Mouse (Mus musculus) ES-E14 (cell line): ENCODE data around the gene Fcgr1.

Experiments used
- CHD2 ChIP-seq: IDR thresholded peaks from 2 replicates; pipeline ENCODE4 v1.6.1; 2014; ENCODE audit warnings: mild to moderate bottlenecking, low read depth, low read length, inconsistent platforms
- HCFC1 ChIP-seq: IDR thresholded peaks from 2 replicates; pipeline ENCODE4 v1.6.1; 2012; ENCODE audit warnings: low read length, inconsistent platforms, borderline replicate concordance; ENCODE audit not compliant: insufficient read depth
- ZC3H11A ChIP-seq: IDR thresholded peaks from 2 replicates; pipeline ENCODE4 v1.6.1; 2012; ENCODE audit warnings: low read depth, mild to moderate bottlenecking, inconsistent platforms, low read length, borderline replicate concordance
- ZNF384 ChIP-seq: IDR thresholded peaks from 2 replicates; pipeline ENCODE4 v1.6.1; 2012; ENCODE audit warnings: low read depth, low read length, inconsistent platforms

DNA sequence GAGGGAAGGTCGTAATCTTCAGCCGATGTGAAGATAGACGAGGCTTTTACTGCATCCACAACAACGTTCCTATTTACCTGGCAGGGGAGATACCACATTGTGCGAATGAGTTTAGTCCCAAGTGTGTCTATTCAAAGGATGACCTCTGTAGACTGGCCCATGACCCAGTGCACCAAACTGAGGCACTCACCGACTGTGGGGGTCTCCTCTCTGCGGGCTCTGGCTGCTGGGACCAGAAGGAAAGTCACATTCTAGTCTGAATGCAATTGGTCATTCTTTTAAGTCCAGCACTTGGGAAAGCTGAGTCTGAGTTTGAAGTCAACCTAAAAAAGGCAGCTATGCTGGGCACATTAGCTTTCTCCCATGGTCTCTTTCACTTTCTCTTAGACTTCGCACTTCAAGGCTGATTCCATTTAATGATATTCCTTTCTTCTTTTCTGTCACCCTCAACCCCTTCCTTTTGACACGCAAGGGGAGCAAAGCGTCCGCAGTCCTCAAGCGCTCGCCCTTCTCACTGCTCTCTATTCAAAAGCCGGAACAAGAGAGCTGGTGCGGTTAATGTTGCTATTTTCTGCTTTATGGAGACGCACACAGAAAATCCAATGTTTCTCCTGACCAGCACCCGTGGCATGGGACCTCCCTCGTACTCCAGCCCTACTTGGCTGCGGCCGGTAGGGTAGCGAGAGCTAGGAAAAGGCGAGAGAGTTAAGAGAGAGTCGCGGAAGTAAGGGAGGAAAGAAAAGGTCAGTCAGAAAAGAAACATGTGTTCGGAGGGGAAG lies 39.8 kb upstream of the Fcgr1 start:
- TF ChIP-seq HCFC1 (no peak), ZNF384 (no peak), CHD2 (no peak), ZC3H11A (no peak)
